Mouse (Mus musculus) c-Kit-positive CD71-positive TER-119-negative erythroid progenitor cells, embryonic 14.5 days (primary cell): ENCODE measurements around the gene Gm10282.
A peak's percentile ranks its signal among the peaks of the same experiment; 100 is the strongest.

Experiments
- DNase-seq: peaks from one replicate; pipeline ENCODE4 v3.0.0-alpha.2; 2013; ENCODE audit warnings: low read depth

The Gm10282 gene

DNA sequence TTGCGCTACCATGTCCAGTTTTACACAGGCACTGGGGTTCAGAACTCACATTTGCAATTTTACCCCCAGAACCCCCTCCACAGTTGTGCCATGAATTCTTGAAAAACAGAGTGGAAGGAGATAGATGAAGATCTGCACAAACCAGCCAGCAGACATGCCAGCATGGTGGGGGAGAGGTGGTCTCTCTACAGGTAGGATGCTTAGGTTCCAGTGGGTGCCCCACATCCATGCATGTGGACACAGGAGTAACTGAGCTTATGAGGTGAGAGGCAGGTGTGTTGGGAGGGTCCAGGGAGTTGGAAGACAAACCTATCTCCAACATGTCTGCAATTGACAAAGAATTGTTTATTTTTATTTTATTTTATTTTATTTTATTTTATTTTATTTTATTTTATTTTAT is 6.1 kb downstream of the Gm10282 start:
- DNase-seq = no peak

DNA sequence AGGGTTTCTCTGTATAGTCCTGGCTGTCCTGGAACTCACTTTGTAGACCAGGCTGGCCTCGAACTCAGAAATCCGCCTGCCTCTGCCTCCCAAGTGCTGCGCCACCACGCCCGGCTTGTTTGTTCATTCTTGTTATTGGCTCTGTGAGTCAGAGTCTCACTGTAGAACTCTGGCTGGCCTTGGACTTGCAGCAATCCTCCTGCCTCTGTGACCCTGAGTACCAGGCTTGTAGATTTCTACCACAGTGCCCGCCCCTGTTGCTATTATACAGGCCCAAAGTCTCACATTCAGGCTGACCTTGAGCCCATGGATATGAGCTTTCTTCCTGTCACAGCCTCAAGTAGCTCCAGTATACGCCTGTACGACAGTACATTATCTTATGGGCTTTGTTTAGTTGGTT is 8.5 kb downstream of the Gm10282 start:
- DNase-seq = no peak

DNA sequence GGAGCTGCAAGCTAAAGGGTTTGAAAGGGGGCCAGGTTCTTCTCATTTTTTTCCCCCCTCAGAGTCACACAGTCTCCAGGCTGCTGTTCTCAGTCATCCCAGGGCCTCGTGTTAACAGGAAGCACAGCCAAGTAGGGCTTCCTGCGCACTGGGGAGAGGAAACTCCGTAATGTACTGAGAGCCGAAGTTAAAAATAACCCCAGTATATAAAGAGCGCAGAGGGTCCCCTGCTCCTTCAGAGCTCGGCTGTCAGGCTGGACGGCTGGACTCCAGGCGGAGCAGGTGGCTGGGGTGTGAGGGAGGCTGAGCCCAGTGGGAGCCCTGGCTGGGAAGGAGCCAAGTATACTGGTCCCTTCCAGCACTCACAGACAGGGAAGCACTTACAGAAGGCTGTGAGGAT is 9.4 kb downstream of the Gm10282 start:
- no peak for DNase-seq

DNA sequence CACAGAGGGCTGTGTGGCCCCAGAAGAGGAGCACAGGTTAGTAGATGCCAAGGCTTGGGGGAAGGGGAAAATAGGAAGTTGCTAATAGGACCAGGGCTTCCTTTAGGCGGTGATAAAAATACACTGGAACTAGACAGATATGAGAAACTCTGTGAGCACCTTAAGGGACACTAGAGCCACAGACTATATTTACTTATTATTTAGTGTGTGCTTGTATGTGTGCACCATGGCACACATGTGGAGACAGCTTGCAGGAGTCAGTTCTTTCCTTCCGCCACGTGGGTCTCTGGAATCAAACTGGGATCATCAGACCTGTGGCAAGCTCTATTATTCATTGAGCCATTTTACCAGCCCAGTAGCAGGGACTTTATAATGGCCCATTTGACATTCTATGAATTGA is 9.9 kb downstream of the Gm10282 start:
- no peak for DNase-seq

DNA sequence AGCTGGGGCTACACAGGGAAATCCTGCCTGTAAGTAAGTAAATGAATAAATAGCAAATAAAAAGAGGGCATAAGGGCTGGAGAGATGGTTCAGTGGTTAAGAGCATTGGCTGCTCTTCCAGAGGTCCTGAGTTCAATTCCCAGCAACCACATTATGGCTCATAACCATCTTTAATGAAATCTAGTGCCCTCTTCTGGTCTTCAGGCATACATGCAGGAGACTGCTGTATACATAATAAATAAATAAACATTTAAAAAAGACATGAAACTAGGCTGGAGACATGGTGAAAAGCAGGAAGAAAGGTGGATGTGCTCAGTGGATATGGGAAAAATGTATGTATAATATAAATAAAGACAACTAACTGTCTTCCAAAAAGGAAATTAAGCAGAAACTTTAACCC is 11.8 kb downstream of the Gm10282 start:
- no peak for DNase-seq

DNA sequence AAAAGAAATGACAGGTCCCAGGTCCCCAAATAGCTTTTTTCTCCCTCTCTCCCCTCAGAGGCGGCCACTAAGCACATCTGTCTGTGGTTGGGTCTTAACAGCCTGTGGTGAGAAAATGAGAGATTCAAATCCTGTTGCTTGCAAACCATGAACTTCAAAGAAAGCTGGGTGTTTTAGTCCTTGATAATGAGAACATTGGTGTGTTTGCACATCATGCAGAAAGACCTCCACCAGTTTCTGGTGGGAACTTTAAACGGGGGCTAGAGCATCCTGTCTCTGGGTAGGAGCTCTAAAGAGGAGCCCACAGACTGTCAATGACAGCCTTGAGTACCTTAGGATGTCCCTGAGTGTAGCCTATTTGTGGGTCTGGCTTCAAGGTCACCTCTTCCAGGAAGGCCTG is 14.0 kb downstream of the Gm10282 start:
- no peak for DNase-seq

DNA sequence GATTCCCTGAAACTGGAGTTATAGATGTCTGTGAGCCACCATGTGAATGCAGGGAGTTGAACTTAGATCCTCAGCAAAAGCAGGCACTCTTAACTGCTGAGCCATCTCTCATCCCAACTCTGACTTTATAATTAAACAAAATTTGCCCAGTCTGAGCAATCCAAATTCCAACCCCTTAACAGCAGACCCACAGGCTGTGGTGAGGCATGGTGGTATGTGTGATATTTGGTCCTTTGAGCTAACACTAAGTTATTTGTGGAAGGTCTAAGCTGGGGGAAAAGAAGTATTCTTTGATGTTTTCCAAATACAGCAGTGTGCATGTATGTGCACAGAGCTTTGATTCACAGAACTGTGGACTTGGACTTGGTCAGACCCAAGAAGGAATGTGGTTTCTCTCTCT is 16.0 kb downstream of the Gm10282 start:
- no peak for DNase-seq

DNA sequence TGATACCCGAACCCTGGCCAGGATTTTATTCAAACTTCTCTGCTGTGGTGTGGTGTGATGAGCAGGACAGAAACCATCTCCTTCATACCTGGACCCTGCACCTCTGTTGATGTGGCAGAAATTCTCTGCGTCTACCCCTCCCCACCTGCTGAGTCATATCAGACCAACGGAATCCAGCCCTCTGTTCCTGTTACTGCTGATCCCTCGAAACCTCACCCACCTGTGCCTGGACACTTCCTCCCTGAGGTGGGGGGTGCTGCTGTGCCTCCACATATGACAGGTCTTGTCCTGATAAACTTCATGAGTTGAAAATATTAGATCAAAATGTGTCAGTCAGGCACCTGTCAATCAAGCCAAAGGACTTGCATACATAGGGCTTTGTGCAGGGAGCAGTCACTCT is 19.8 kb downstream of the Gm10282 start:
- DNase-seq = no peak

DNA sequence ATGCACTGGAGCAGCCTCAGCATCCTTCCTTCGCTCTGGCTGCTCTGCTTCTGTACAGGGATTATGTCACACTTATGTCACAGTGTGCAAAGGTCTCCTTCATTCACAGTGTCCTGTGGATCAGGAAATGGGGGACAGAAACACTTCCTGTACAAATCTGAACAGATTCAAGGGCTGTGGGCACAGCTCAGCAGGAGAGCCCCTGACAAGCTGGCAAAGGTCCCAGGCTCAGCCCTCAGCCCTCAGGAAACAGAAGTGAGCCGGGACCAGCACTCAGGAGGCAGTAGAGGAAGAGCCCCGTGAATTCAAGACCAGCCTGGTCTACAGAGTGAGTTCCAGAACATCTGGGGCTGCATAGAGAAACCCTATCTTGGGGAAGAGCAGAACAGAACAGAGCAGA is 23.4 kb downstream of the Gm10282 start:
- no peak for DNase-seq

DNA sequence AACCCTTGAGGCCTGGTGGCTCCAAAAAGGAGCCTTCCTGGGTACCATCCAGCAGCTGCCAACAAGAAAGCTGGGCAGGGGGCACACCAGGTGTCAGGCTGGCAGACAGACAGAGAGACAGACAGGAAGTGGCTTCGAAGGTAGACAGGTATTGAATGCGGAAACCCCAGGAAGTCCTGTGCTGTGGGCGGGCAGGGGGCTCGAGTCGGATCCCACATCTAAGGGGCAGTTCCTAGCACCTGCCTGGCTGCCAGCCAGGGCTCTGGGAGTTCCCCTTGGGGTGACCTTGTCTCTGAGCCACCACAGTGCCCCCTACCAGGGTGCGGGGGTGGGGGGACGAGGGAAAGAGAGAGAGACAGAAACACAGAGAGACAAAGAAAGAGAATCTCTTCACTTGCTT is 25.9 kb downstream of the Gm10282 start:
- no peak for DNase-seq

DNA sequence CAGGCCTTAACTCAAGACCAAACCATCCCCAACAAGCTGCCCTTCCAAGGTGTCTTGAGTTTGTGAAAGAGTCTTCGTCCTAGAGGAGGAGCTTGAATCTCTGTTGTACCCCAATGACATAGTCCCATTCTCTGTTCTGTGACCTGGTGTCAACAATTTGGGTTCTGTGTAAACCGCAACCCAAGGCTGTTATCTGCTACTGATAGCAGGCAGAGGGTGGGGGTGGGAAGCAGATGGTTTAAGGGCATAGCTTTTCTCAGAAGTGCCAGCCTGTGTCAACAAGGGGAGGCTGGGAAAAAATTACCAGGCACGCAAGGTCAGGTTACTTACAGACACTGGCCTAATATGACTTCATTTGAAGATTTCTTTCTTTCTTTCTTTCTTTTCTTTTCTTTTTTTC is 27.8 kb downstream of the Gm10282 start:
- peak; percentile 63 for DNase-seq

DNA sequence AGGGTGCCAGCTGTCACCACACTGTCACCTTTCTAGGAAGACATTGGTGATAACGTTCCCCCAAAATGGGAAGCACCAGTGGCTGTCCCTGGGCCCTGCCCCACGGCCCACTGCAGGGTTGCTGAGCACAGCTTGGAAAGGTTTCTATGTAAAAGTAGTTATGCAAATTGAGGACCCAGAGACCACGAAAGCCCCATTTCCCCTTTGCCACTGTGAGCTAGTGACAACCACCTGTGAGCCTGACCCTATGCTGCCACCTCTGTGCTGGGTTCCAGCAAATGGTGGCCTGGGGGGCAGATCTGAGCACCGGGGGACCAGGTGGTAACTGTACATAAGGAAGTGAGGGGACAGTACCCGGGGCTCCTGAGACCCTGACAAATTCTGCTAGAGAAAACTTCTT is 31.3 kb downstream of the Gm10282 start:
- DNase-seq = no peak

DNA sequence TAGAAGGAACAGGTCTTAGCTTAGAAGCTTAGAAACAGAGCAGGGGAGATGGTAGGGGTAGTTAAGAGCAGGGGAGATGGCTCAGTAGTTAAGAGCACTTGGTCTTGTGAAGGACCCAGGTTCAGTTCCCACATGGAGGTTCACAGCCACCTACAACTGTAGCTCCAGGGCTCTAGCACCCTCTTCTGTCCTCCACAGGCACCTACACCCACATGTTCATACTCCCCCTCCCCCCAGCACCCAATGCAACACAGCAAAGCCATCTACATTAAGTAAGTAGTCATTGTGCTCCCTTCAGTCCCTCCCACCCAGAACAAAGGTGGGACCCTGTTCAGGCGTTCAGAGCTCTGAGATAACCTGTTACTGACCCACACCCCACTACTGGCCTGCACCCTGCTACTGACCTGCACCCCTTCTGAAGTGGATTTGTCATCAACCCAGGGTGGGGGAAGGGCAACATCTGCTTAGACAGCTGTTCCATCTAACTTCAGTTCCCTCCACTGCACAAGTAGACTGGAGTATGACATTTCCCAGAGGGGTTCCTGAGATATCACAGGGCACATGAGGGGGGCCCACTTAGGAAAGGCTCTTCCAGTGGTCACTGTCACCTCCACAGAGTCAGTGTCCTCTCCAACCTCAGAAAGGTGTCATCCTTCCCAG is 31.8 kb downstream of the Gm10282 start:
- no peak for DNase-seq

DNA sequence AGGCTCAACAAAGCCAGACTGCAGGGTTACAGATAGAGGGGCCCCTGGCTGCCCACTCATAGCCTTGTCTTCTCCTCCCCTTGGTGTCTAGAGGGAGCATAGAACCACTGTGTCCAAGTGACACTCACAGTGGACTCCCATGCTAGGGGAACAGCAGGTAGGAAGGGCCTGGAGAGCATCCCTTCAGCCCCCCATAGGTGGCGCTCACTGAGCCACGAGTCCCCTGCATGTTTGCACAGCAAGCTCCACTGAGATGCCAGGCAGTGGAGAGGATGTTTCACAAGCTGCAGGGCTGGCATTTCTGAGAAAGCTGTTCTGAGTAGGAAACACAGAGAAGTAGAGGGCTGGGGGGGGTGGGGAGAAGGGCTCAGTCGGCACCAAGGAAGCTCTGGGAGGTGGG is 32.7 kb downstream of the Gm10282 start:
- DNase-seq = no peak

DNA sequence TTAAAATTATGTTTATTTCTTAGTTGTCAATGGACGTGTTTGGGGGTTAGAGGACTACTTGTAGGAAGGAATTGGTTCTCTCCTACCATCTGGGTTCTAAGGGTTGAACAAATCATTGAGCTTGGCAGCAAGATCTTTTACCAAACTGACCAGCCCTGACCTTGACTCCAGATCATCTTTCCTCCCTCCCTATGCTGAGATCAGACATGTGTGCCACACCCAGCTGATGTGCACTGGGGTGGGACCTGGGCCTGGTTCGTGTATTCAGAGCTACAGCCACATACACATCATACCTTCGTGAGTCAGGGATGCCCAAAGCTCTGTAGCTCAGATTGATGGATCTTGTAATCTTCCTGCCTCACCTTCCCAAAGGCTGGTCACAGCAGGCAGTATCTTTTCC is 33.4 kb downstream of the Gm10282 start:
- no peak for DNase-seq

DNA sequence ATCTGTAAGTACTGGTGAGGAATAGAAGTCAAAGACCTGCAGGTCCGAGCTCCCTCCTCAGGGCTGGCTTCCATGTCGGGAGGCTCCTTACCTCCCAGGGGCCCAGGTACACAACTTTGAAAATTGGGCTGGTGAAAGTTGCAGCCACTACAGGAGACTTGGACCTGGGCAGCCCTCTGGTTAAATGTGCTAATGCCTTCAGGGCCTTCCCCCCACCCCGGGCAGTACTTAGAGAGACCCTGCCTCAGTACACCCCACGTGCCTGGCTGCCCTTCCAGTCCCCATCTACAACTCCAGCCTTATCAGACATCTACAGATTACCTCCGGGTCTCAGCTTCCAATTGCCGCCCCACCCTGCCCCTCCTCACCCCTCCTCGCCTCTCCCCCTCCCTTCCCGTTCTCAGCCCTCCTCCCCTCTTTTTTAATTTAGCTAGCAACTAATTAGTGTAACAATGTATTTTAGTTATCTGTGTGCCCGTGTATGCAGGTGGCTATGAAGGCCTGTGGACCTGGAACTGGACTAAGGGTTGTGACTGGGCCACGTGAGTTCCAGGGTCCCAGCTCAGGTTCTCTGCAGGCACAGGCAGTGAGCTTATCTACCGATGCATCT is 33.9 kb downstream of the Gm10282 start:
- no peak for DNase-seq

DNA sequence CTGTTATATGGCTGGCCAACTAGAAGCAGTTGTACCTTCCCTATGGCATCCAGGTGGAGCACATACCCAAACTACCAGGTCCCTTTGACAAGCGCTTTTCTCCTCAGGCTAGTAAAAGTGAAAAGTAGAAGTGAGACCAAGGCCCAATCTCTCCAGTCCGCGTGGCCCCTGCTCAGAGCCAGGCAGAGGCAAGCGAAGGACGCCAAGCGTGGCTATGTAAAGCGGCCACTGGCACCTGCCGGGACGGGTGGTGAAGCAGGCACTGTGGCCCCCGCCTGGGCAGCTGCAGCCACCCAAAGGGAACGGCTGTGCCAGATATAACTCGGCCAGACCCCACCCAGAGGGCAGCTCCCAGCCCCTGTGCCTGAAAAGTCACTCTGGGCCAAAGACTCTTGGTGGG is 34.5 kb downstream of the Gm10282 start:
- DNase-seq = no peak

DNA sequence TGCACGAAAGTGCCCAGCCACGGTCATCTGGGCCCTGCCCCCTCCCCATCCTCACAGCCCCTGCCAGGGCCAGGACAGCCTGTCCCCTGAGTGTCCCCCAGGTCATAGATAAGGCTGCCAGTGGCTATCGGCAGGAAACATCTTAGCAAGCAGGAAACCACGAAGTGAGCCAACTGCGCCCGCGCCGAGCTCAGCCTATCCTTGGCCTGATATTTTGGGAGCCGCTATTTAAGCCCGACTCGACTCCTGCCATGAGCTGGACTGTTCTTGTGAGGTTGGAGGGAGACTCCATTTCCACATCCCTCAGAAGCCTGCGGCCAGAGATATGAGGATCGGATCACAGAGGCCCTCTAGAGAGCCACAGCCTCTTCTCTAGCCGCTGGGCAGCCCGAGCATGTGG is 36.7 kb downstream of the Gm10282 start:
- peak; percentile 60 for DNase-seq

DNA sequence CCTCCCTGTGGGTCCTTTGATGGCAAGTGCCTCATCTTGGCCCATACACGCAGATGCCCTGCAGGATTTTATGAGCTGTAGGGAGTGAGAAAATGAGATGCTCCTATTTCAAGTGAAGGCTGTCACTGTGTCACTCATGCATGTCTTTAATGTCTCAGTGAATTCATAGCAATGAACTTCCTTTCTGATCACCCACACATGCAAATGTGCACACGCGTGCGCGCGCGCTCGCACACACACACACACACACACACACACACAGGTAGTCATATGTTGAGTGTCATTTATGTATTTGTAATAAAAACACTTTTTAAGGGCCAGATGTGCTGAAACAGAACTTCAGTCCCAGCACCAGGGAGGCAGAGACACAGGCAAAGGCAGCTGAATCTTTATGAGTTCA is 38.0 kb downstream of the Gm10282 start:
- no peak for DNase-seq

DNA sequence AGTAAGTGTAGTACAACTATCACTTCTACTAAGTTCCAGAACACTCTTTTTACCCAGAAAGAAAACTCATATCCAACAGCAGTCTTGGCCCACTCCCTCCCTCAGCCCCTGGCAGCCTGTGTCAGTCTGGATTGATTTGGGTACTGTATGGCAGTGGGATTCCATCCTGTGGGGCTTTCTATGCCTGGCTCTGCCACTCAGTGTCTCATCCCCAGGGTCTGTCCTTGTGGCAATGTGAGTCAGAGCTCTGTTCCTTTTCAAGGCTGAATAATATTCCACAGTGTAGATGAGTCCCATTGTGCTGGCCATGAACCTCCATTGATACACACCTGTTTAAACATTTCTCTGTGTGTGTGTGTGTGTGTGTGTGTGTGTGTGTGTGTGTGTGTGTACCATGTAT is 38.4 kb downstream of the Gm10282 start:
- no peak for DNase-seq

DNA sequence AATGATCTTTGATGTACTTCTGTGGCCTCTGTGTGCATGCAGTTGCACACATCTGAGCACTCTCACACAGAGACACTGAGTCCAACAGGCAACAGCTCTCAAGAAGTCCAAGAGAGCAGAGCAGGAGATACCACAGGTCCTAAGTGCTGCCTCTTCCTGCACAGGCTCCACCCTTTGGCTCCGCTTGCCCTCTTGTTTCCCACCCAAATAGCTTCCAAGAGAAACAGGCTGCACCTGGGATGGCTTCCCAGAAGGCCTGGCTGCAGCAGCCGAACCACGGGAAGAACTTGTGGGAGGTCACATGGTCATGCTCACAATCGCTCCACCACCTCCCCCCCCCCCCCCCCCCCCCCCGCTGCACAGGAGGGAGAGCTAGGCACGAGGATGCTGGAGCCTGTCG is 39.7 kb downstream of the Gm10282 start:
- no peak for DNase-seq

DNA sequence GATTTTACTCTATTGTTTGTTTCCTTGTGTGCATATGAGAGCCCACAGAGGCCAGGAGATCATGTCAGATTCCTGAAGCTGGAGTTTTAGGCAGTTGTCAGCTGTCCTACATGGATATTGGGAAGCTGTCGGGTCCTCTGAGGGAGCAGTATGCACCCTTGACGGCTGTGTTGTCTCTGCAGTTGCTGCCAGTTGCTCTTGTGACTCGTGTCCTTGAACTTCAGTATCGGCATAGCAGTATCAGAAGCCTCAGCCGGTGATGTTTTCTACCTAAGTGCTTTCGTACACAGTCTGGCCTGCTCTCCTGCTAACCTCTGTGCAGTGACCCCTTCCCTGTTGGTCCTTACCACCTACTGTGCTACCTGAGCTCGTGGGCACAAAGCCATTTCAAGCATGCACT is 41.6 kb downstream of the Gm10282 start:
- DNase-seq = no peak

DNA sequence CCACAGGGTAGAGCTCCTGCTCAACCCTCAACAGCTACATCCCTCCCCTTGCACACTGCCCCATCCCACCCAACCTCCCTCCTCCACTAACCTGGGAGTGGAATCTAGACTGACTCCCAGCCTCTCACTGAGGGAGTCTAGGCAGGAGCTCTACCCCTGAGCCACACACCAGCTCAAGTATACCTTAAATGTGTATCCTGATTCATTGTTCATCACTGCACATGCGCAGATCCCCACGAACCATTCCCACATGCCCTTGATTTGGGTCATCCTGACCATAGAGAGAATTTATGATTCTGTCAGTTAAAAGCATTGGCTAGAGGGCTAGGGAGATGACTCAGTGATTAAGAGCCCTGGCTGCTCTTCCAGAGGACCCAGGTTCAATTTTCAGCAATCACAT is 42.3 kb downstream of the Gm10282 start:
- DNase-seq = no peak

DNA sequence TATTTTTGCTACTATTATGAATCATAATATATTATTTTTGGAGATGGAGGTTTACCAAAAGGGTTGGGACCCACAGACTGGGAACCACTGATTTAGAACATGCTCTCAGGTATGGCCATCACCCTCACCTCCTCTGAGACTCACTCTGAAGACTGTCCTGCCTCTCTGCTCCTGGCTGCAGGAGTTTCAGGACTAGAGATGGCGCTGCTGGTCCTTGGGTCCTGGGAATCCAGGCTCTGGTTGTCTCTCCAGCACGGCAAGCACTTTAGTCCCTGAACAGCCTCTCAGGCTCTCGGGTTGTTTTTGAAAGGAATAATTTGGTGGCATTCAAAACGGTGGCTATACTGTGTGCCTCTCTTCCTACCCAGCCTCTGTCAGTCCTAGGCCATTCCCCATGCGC is 43.2 kb downstream of the Gm10282 start:
- DNase-seq = no peak
